Mouse (Mus musculus): ENCODE measurements around the gene Usp50. TPM values are rescaled to one million over a fixed set of nuclear protein-coding genes. Genes with fewer than 3 reads are reported as not detected.
A peak's percentile ranks its signal among the peaks of the same experiment; 100 is the strongest.

The Usp50 gene
- polyA plus RNA-seq, 1 experiment from 2014 or later, result 4.0 TPM

DNA sequence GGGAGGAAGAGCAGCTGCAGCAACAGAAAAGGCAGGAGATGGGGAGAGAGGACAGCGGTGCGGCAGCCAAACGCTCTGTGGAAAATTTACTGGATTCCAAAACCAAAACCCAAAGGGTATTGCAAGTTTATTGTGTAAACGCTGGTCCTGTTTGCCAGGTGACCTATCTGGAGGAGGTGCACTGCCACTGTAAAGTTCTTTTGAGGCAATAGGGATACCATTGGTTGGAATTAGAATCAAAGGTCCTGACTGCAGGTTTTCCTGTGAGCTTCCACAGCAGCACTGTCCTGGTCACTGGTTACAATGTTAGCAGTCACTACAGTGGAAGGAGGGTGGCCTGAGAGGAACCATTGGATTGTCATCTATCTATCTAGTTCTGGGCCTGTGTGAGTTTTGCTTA lies 54.1 kb downstream of the Usp50 start:
- H3K9ac ChIP-seq (ENCODE audit: low read length), result no peak overlapping the region
- no peak for ATAC-seq (replicated peaks; ENCODE audit: low FRiP score)
- no peak for DNase-seq (ENCODE audit: low spot score)
- H3K4me3 ChIP-seq (ENCODE audit: low read depth, low read length), result no peak overlapping the region
- no peak overlapping the region for H3K4me2 ChIP-seq (ENCODE audit: low read depth, low read length, severe bottlenecking)
- H3K9me3 ChIP-seq (ENCODE audit: control insufficient read depth, low read length), result no peaks in the 10 kb centered on the region
- H3K27me3 ChIP-seq (ENCODE audit: control insufficient read depth, insufficient read depth, low read length), result no peaks in the 10 kb centered on the region
- no peaks in the 10 kb centered on the region for H3K4me1 ChIP-seq (replicated peaks; ENCODE audit: control insufficient read depth, insufficient read depth, low read length)
- no peaks in the 10 kb centered on the region; the same call in 1 of the 2 replicates for H3K36me3 ChIP-seq (ENCODE audit: control insufficient read depth, insufficient read depth, low read length)
- 95% methylated on average over 4 of the region's 4 CpGs for WGBS
- no peak overlapping the region for H3K27ac ChIP-seq (ENCODE audit: low read depth, low read length)

DNA sequence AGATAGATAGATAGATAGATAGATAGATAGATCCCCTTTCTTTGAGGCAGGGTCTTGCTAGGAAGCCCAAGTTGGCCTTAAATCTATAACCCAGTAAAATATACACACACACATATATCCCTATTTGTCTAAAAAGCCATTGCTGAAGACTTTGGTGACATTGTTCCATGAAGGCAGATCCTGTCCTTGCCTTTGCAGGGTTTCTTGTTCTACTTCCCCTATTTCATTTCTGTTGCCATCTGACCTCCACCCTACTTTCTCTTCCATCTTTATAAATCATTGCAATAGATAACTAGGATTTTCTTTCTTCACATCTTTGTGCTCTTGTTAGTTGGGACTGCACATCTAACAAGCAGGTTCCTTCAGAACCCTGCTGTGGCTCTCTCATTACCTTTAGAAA lies 70.3 kb downstream of the Usp50 start:
- Histone ChIP-seq H3K4me1 (replicated peaks; ENCODE audit: control insufficient read depth, insufficient read depth, low read length) (no peaks in the 10 kb centered on the region), H3K4me2 (ENCODE audit: low read depth, low read length, severe bottlenecking) (no peak overlapping the region), H3K36me3 (ENCODE audit: control insufficient read depth, insufficient read depth, low read length) (no peaks in the 10 kb centered on the region), H3K27me3 (ENCODE audit: control insufficient read depth, insufficient read depth, low read length) (no peaks in the 10 kb centered on the region), H3K27ac (ENCODE audit: low read depth, low read length) (no peak overlapping the region), H3K4me3 (ENCODE audit: low read depth, low read length) (no peak overlapping the region), H3K9ac (ENCODE audit: low read length) (no peak overlapping the region), H3K9me3 (ENCODE audit: control insufficient read depth, low read length) (no peaks in the 10 kb centered on the region)
- ATAC-seq (replicated peaks; ENCODE audit: low FRiP score) (no peak), DNase-seq (ENCODE audit: low spot score) (no peak)

DNA sequence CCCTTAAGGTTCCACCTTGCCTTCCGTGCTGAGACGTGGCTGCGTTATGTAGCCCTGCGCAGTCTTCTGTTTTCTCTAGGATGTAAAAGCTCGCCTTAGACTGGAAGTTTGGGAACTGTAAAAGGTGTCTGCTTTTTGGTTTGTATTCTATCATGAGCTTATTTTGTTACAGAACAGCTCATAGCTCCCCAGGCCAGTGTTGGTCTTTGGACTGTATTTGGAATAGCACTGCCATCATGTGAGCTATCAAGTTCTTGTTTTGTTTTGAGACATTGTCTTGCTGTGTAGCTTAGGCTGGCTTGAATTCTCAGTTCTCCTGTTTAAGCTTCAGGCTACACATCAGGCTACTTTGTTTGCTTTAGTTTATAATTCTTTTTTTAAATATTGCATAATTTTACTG lies 70.7 kb downstream of the Usp50 start:
- Histone ChIP-seq H3K36me3 (ENCODE audit: control insufficient read depth, insufficient read depth, low read length) (no peaks in the 10 kb centered on the region), H3K9ac (ENCODE audit: low read length) (no peak overlapping the region), H3K27me3 (ENCODE audit: control insufficient read depth, insufficient read depth, low read length) (no peaks in the 10 kb centered on the region), H3K4me3 (ENCODE audit: low read depth, low read length) (no peak overlapping the region), H3K27ac (ENCODE audit: low read depth, low read length) (no peak overlapping the region), H3K9me3 (ENCODE audit: control insufficient read depth, low read length) (no peaks in the 10 kb centered on the region), H3K4me2 (ENCODE audit: low read depth, low read length, severe bottlenecking) (no peak overlapping the region), H3K4me1 (replicated peaks; ENCODE audit: control insufficient read depth, insufficient read depth, low read length) (no peaks in the 10 kb centered on the region)
- ATAC-seq (replicated peaks; ENCODE audit: low FRiP score) (no peak), DNase-seq (ENCODE audit: low spot score) (no peak)
- 94% methylated on average over 5 of the region's 5 CpGs for WGBS

GRCm38 (mm10) chr2:126708361-126708760 lies 74.9 kb downstream of the Usp50 start:
- H3K4me2 ChIP-seq (ENCODE audit: low read depth, low read length, severe bottlenecking), result peak overlapping the region; percentile 51; the same call in 1 of the 2 replicates
- no peak for DNase-seq (ENCODE audit: low spot score)
- 92% methylated on average over 4 of the region's 4 CpGs for WGBS
- no peaks in the 10 kb centered on the region for H3K36me3 ChIP-seq (ENCODE audit: control insufficient read depth, insufficient read depth, low read length)
- no peak overlapping the region for H3K9ac ChIP-seq (ENCODE audit: low read length)
- H3K4me1 ChIP-seq (replicated peaks; ENCODE audit: control insufficient read depth, insufficient read depth, low read length), result no peaks in the 10 kb centered on the region
- no peak overlapping the region for H3K4me3 ChIP-seq (ENCODE audit: low read depth, low read length)
- no peaks in the 10 kb centered on the region for H3K27me3 ChIP-seq (ENCODE audit: control insufficient read depth, insufficient read depth, low read length)
- ATAC-seq (replicated peaks; ENCODE audit: low FRiP score), result no peak
- no peak overlapping the region for H3K27ac ChIP-seq (ENCODE audit: low read depth, low read length)
- no peaks in the 10 kb centered on the region for H3K9me3 ChIP-seq (ENCODE audit: control insufficient read depth, low read length)

DNA sequence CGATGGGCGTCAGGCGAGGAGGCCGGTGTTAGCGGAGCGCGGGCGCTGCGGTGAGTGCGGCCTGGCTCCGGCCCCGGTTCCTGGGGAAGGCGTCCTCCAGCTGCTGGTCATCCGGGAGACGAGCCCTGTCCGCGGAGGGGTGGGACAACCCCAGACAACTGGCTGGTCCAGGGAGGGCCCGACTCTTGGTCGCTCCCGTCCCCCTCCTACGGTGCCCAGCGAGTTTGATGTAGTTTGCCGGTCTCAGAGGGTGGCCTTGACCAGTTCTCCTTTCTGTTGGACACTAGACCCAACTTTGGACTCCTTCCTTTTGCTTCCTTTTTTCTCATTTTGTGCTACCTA lies 75.9 kb downstream of the Usp50 start:
- no peaks in the 10 kb centered on the region for H3K36me3 ChIP-seq (ENCODE audit: control insufficient read depth, insufficient read depth, low read length)
- H3K4me3 ChIP-seq (ENCODE audit: low read depth, low read length), result peak overlapping the region; percentile 77
- no peak; the same call in 1 of the 2 replicates for ATAC-seq (replicated peaks; ENCODE audit: low FRiP score)
- peak overlapping the region; percentile 86 for H3K9ac ChIP-seq (ENCODE audit: low read length)
- DNase-seq (ENCODE audit: low spot score), result no peak
- WGBS, result under 1% methylated on average over 23 of the region's 23 CpGs
- no peaks in the 10 kb centered on the region for H3K27me3 ChIP-seq (ENCODE audit: control insufficient read depth, insufficient read depth, low read length)
- peak overlapping the region; percentile 64; the same call in 1 of the 2 replicates for H3K27ac ChIP-seq (ENCODE audit: low read depth, low read length)
- no peaks in the 10 kb centered on the region for H3K9me3 ChIP-seq (ENCODE audit: control insufficient read depth, low read length)
- no peaks in the 10 kb centered on the region for H3K4me1 ChIP-seq (replicated peaks; ENCODE audit: control insufficient read depth, insufficient read depth, low read length)
- peak overlapping the region; percentile 51 for H3K4me2 ChIP-seq (ENCODE audit: low read depth, low read length, severe bottlenecking)

DNA sequence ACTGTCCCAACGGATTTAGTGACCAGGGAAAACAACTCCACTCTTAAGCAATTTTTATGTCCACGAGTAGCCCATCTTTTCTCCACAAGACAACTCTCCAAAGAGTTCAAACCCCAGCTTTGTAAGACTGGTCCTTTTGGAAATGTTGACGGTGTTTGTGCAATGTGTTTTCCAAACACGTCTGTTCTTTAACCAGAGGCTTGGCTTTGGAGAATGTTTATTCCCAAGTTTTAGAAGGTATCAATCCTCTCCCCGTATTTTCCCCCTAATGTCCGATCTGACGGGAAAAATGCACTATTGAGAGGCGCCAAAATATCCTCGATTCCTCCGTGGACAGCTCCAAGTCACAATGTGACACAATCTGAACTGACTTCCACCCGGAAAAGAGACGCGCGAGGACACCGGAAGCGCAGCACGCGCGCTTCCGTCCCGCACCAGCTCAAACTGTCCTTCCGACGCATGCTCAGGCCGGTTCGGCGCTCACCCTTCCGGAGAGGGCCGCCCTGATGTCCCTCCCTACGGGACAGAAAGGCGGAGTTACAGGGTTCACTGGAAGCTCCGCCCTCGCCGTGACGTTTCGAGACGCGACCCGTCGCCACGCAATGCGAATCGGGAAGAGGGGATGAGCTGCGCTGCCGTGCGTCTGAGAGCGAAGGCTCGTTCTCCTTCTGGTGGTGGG lies 76.4 kb downstream of the Usp50 start, which contains the start of gene Usp8:
Usp8 (plus strand) TSS at position 570 of the 679 bp plus-strand sequence.
- peak within 1 kb of the TSS; percentile 64; the same call in 1 of the 2 replicates for H3K27ac ChIP-seq (ENCODE audit: low read depth, low read length)
- peak within 1 kb of the TSS; percentile 86 for H3K9ac ChIP-seq (ENCODE audit: low read length)
- H3K9me3 ChIP-seq (ENCODE audit: control insufficient read depth, low read length), result no peaks in the 10 kb centered on the region
- H3K4me3 ChIP-seq (ENCODE audit: low read depth, low read length), result peak within 1 kb of the TSS; percentile 77
- peak within 1 kb of the TSS; percentile 51 for H3K4me2 ChIP-seq (ENCODE audit: low read depth, low read length, severe bottlenecking)
- 3% methylated on average over 47 of the region's 47 CpGs for WGBS
- H3K4me1 ChIP-seq (replicated peaks; ENCODE audit: control insufficient read depth, insufficient read depth, low read length), result no peaks in the 10 kb centered on the region
- no peaks in the 10 kb centered on the region for H3K27me3 ChIP-seq (ENCODE audit: control insufficient read depth, insufficient read depth, low read length)
- no peaks in the 10 kb centered on the region for H3K36me3 ChIP-seq (ENCODE audit: control insufficient read depth, insufficient read depth, low read length)
- ATAC-seq (replicated peaks; ENCODE audit: low FRiP score), result peak; percentile 100
- peak; percentile 98 for DNase-seq (ENCODE audit: low spot score)

DNA sequence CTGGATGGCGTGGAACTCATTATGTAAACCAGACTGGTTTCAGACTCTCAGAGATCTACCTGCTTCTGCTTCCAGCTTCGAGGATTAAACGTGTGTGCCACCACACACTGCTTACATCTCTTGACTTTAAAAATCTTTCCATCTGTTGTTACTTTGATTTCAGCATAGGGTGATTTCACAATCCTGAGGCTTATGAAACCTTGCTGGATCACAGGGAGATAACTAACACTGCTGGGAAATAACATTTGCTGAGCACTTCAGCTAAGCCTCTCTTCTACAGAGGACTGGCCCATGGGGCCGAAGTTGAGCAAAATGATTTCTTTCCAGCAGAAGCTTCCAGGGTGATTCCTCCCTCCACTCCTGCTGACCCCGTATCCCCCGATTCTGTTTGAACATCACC lies 88.0 kb downstream of the Usp50 start:
- DNase-seq (ENCODE audit: low spot score), result no peak
- Histone ChIP-seq H3K36me3 (ENCODE audit: control insufficient read depth, insufficient read depth, low read length) (no peaks in the 10 kb centered on the region), H3K9ac (ENCODE audit: low read length) (no peak overlapping the region), H3K4me2 (ENCODE audit: low read depth, low read length, severe bottlenecking) (no peak overlapping the region), H3K9me3 (ENCODE audit: control insufficient read depth, low read length) (no peaks in the 10 kb centered on the region), H3K4me1 (replicated peaks; ENCODE audit: control insufficient read depth, insufficient read depth, low read length) (no peaks in the 10 kb centered on the region), H3K4me3 (ENCODE audit: low read depth, low read length) (no peak overlapping the region), H3K27ac (ENCODE audit: low read depth, low read length) (no peak overlapping the region), H3K27me3 (ENCODE audit: control insufficient read depth, insufficient read depth, low read length) (no peaks in the 10 kb centered on the region)
- ATAC-seq (replicated peaks; ENCODE audit: low FRiP score), result no peak
- WGBS, result 84% methylated on average over 6 of the region's 6 CpGs

GRCm38 (mm10) chr2:126691290-126691689 lies 92.0 kb downstream of the Usp50 start:
- H3K27me3 ChIP-seq (ENCODE audit: control insufficient read depth, insufficient read depth, low read length), result no peaks in the 10 kb centered on the region
- H3K9ac ChIP-seq (ENCODE audit: low read length), result no peak overlapping the region
- ATAC-seq (replicated peaks; ENCODE audit: low FRiP score), result no peak
- H3K9me3 ChIP-seq (ENCODE audit: control insufficient read depth, low read length), result no peaks in the 10 kb centered on the region; the same call in 1 of the 2 replicates
- no peak overlapping the region for H3K4me2 ChIP-seq (ENCODE audit: low read depth, low read length, severe bottlenecking)
- no peak for DNase-seq (ENCODE audit: low spot score)
- H3K4me1 ChIP-seq (replicated peaks; ENCODE audit: control insufficient read depth, insufficient read depth, low read length), result no peaks in the 10 kb centered on the region
- no peak overlapping the region for H3K4me3 ChIP-seq (ENCODE audit: low read depth, low read length)
- H3K27ac ChIP-seq (ENCODE audit: low read depth, low read length), result no peak overlapping the region
- H3K36me3 ChIP-seq (ENCODE audit: control insufficient read depth, insufficient read depth, low read length), result no peaks in the 10 kb centered on the region
- WGBS, result 79% methylated on average over 3 of the region's 3 CpGs

DNA sequence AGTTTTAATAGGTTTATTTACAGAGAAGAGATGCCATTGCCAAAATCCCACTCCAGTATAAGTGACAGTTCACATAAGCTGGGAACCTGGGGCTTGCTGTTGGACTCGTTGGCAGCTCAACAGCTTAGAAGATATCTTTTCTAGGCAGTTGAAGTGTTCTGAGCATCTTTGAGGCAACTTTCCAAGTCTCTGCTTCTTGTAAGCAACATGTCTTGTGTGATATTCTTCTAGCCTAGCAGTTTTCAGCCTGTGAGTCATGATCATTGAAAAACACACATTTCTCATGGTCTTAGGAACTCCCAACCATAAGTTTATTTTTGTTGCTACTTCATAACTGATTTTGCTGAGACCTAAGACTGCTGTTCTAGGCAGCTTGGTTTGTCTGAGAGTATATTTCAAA lies 100.3 kb downstream of the Usp50 start:
- ATAC-seq (replicated peaks; ENCODE audit: low FRiP score), result no peak
- H3K27ac ChIP-seq (ENCODE audit: low read depth, low read length), result no peak overlapping the region
- no peak for DNase-seq (ENCODE audit: low spot score)
- H3K4me2 ChIP-seq (ENCODE audit: low read depth, low read length, severe bottlenecking), result no peak overlapping the region
- H3K4me3 ChIP-seq (ENCODE audit: low read depth, low read length), result no peak overlapping the region
- H3K9ac ChIP-seq (ENCODE audit: low read length), result no peak overlapping the region
- no peaks in the 10 kb centered on the region for H3K4me1 ChIP-seq (replicated peaks; ENCODE audit: control insufficient read depth, insufficient read depth, low read length)
- peaks cover 2% of the 10 kb centered on the region; the same call in 1 of the 2 replicates for H3K36me3 ChIP-seq (ENCODE audit: control insufficient read depth, insufficient read depth, low read length)
- no peaks in the 10 kb centered on the region for H3K9me3 ChIP-seq (ENCODE audit: control insufficient read depth, low read length)
- H3K27me3 ChIP-seq (ENCODE audit: control insufficient read depth, insufficient read depth, low read length), result no peaks in the 10 kb centered on the region
- 90% methylated on average over 1 of the region's 1 CpGs for WGBS

Measured in forebrain, embryonic 11.5 days (tissue).